Mouse (Mus musculus) spleen, adult 18-20 months (tissue): ENCODE measurements around the gene Sgf29.
A peak's percentile ranks its signal among the peaks of the same experiment; 100 is the strongest.

Source experiments
- DNase-seq, 2 experiments: peaks; one replicate each; pipeline ENCODE4 v3.0.0; 2022; ENCODE audit warnings: mixed read lengths in 2 of 2

Sgf29 gene

GRCm38 (mm10) chr7:126689021-126689420 lies 39.9 kb downstream of the Sgf29 start:
- no peak for DNase-seq

GRCm38 (mm10) chr7:126690737-126691136 lies 41.6 kb downstream of the Sgf29 start:
- no peak for DNase-seq

DNA sequence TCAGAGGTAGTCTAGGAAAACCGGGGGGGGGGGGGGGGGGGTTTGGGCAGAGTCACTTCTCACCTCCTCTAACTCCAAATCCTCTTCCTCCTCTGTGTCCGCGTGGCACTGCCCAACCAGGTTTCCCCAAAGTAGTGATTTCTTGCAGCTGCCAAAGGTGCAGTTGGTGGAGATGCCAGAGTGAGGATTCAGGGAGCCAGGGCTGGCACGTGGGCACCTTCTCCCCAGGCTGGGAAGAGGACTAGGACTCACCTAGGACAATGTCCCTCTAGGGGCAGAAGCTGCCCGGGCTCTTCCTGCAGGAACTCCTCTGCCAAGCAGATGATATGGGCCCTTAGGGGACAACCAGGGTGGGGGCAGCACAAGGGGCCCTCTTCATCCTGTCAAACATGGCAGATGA lies 42.6 kb downstream of the Sgf29 start:
- DNase-seq: no peak

GRCm38 (mm10) chr7:126692426-126692825 lies 43.3 kb downstream of the Sgf29 start:
- no peak for DNase-seq

GRCm38 (mm10) chr7:126693256-126693655 lies 44.1 kb downstream of the Sgf29 start:
- peak; percentile 69 to 86 for DNase-seq

DNA sequence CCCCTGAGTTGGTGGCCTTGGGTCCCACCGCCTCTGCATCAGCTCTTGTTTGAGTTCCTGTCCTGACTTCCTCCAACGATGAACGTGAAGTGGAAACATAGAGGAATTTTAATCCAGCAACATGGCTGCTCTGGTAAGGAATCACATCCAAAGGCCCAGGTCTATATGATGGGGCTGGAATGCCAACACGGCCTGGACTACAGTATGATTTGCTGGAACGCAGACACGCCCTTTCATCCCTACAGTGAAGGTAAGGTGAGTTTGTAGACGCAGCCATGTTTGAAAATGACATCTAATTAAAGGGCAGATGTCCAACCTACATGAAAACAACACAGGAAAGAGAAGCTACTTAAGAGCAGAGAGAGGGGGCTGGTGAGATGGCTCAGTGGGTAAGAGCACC lies 44.7 kb downstream of the Sgf29 start:
- DNase-seq: no peak

- DNase-seq: no peak
Observed at GRCm38 (mm10) chr7:126694441-126695051, 45.4 kb downstream of the Sgf29 start.

DNA sequence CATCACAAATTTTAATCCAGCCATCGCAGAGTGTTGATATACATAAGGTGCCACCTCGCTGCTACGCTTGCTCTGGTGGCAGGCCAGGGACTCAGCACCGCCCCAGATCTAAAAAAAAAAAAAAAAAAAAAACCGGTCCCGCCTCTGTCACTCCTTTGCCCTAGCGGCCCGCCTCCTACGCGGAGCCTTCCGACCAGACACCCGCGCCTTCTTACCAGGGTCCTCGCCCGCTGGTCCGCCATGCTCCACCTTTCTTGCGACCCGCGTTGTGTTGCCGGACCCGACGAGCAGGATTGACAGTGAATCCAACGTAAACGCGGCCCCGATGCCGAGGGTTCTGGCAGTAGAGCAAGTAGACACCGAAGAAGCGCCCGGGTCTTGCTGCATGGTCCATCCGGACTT lies 46.1 kb downstream of the Sgf29 start, which contains the start of gene Bola2:
TSS of gene Bola2 (plus strand) at position 192 of the 402 bp plus-strand sequence.
- peak; percentile 74 for DNase-seq

- DNase-seq: peak; percentile 82 to 83
Observed at GRCm38 (mm10) chr7:126695631-126696207, 46.6 kb downstream of the Sgf29 start, which contains the start of gene Slx1b. Gene Slx1b, minus strand, starts transcription at chr7:126695784.

- DNase-seq: no peak
Observed at GRCm38 (mm10) chr7:126696303-126696702, 47.2 kb downstream of the Sgf29 start.

DNA sequence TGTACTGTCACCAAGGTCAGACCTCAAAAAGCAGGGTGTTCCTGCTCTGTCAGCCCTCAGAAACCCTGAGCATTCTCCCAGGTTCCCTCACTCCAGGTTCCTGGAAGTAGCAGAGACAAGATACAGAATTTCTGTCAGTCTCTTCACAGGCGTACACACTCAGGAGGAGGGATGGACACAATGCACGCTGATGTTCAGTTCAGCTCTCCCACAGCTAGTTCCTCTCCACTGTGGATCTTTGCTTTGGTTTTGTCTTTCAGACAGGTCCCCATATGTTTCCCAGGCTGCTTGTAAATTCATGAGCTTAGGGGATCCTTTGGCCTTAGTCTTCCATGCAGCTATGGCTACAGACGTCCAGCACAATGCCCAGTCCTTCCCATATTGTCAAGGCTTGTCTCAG lies 47.8 kb downstream of the Sgf29 start:
- DNase-seq: no peak

DNA sequence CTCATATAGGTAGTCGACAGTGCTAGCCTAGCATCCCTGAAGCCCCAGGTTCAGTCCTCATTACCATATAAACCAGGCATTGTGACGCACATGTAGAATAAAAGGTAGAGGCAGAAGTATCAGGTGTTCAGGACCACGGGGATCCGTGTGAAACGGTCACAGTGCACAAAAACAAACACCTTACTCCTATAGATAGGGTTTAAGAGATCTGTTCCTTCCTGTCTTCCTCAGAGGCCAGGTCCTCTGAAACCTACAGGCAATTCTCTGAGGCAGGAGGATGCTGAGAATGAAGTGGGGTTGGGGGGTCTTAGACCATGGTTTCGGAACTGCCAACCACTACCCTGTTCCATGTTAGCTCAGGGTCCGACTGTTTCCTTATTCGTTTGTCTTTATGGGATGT lies 48.7 kb downstream of the Sgf29 start:
- DNase-seq: no peak

GRCm38 (mm10) chr7:126700063-126701015 lies 51.2 kb downstream of the Sgf29 start:
- peak in 1 of 2 experiments; percentile 17 for DNase-seq

- peak; percentile 83 to 95 for DNase-seq
Observed at GRCm38 (mm10) chr7:126701070-126701469, 52.0 kb downstream of the Sgf29 start.

GRCm38 (mm10) chr7:126701559-126702357 lies 52.6 kb downstream of the Sgf29 start:
- peak in 1 of 2 experiments; percentile 28 for DNase-seq

DNA sequence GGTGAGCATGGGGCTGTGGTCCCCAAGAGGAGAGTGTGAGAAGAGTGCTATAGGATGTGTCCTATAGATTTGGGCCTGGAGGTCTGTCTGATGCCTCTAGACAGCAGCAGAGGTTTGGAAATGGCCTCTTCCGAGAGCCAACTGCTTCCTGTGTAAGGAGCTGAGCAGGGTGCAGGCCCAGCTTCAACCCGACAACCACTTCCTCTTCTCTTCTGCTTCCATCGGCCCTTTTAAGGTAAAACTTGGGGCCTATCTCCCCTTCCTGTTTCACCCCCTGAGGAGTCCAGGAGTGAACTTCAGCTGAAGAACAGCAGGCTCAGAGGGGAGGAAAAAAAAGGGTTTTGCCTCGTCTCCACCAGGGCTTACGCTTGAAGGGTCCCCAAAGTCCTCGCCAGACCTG lies 53.2 kb downstream of the Sgf29 start:
- peak; percentile 50 to 65 for DNase-seq

DNA sequence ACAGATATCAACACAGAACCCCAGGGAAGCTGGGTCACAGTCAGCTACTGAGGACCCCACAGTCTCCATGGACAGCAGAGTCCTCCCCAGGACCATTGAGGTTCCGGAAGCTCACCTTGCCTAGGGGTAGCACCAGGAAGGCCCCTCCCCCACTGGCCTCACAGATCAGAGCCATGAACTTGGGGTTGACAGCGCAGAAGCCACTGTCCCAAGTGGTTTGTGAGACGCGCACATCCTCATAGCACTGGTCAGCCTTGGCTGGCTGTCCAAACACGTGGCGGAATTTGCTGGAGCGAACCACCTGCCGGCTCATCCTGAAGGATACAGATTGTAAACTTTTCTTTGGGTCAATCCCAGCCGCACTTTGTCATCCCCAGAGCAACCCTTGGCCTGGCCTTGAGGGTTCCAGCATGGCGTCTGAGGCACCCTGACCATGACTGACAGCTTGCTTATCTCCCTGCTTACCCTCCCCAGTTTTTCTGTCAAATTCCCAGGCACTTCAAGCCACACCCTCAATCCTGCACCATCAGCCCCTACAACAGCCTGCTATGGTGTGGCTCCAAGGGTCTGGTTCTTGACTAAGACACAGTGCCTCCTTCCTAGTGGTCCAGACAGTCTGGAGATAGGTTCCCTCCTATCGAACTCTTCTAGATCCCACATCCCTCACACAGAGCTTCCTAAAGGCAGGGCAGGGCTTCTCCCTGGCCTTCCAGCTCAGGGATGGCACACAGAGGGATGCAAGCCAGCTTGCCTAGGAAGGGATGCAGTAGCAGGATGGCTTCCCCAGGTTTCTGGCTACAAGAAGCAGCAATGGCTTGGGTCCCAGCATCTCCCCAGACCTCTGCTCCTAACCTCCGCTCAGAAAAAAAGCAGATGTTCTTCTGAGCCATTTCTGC lies 54.0 kb downstream of the Sgf29 start:
- DNase-seq: peak; percentile 67 to 72

DNA sequence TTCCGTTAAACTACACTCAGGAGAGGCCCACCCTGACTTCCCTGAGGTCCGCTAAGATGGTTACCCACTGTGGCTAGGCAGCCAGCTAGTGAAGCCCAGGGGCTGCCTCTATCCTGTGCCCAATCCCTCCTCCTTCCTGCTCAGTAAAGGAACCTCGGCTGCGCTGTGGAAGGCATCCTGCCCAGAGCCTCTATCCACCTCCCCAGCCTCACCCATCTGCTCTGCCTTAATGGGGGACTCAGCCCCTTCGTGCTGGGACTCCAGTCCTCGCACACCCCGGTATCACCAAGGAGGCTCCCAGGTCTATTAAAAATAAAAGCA lies 54.6 kb downstream of the Sgf29 start:
- no peak for DNase-seq

GRCm38 (mm10) chr7:126704121-126704980 lies 55.2 kb downstream of the Sgf29 start:
- peak; percentile 90 to 92 for DNase-seq

DNA sequence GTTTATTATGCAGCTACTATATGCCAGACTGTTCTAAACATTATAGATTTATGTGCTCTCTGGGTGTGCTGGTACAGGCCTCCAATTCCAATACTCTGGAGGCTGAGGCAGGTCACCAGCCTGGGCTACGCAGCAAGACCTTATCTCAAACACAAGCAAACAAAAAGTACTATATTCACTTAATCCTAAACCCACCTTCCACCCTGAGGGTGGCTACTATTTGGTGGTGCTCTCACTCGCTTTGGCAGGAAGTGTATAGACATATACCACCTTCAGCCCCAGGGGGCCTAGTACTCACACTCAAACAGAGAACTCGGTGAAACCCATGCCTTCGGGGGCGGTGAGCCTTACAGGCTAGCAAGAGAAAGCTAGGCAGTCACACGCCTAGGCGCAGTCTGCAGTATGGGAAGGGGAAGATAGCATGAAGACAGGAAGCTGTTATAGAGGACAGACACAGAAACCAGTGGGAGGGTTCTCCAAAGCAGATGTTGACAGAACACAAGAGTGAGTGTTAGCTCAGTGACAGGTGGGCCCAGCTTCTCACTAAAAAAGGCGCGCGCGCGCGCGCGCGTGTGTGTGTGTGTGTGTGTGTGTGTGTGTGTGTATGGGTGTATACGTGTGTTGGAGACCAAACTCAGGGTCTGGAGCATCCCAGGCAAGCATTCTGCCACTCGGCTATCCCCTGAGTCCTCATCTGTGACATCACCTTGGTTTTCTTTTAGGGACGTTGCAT lies 58.5 kb downstream of the Sgf29 start, which contains the start of gene Coro1a:
TSS of gene Coro1a (minus strand) at position 346 of the 733 bp plus-strand sequence.
- peak; percentile 60 to 66 for DNase-seq
